Mouse (Mus musculus): Measurements from ENCODE around the gene Six2.
A peak's percentile ranks its signal among the peaks of the same experiment; 100 is the strongest.
"Not testable (repeated sequence)": the region's sequence is repeated elsewhere in the genome, so short reads cannot be mapped to it uniquely, and the experiment has no call there.

The Six2 gene

GRCm38 (mm10) chr17:85690323-85690968 lies 2.4 kb upstream of the Six2 start:
- DNase-seq (ENCODE audit: low read depth, low spot score) = no peak

- no peak for DNase-seq (ENCODE audit: low read depth, low spot score)
Observed at GRCm38 (mm10) chr17:85689807-85690319, 1.8 kb upstream of the Six2 start.

GRCm38 (mm10) chr17:85688911-85689806 lies 1.1 kb upstream of the Six2 start:
- no peak for DNase-seq (ENCODE audit: low read depth, low spot score)

- DNase-seq (ENCODE audit: low read depth, low spot score) = no peak
Observed at GRCm38 (mm10) chr17:85687421-85688235, 446 bp downstream of the Six2 start.

GRCm38 (mm10) chr17:85686476-85687420 lies 1.3 kb downstream of the Six2 start:
- no peak for DNase-seq (ENCODE audit: low read depth, low spot score)

- no peak for DNase-seq (ENCODE audit: low read depth, low spot score)
Observed at GRCm38 (mm10) chr17:85685689-85686281, 2.3 kb downstream of the Six2 start.

- DNase-seq (ENCODE audit: low read depth, low spot score) = no peak
Observed at GRCm38 (mm10) chr17:85684841-85685688, 3.0 kb downstream of the Six2 start.

GRCm38 (mm10) chr17:85684436-85684835 lies 3.6 kb downstream of the Six2 start:
- DNase-seq (ENCODE audit: low read depth, low spot score) = not testable (repeated sequence)

GRCm38 (mm10) chr17:85683984-85684307 lies 4.1 kb downstream of the Six2 start:
- DNase-seq (ENCODE audit: low read depth, low spot score) = no peak

- no peak for DNase-seq (ENCODE audit: low read depth, low spot score)
Observed at GRCm38 (mm10) chr17:85683111-85683983, 4.7 kb downstream of the Six2 start.

GRCm38 (mm10) chr17:85682181-85682710 lies 5.8 kb downstream of the Six2 start:
- DNase-seq (ENCODE audit: low read depth, low spot score) = no peak

GRCm38 (mm10) chr17:85681741-85682140 lies 6.3 kb downstream of the Six2 start:
- no peak for DNase-seq (ENCODE audit: low read depth, low spot score)

GRCm38 (mm10) chr17:85680851-85681550 lies 7.1 kb downstream of the Six2 start:
- no peak for DNase-seq (ENCODE audit: low read depth, low spot score)

- no peak for DNase-seq (ENCODE audit: low read depth, low spot score)
Observed at GRCm38 (mm10) chr17:85680116-85680850, 7.8 kb downstream of the Six2 start.

- no peak for DNase-seq (ENCODE audit: low read depth, low spot score)
Observed at GRCm38 (mm10) chr17:85679651-85680050, 8.4 kb downstream of the Six2 start.

GRCm38 (mm10) chr17:85664618-85665320 lies 23.3 kb downstream of the Six2 start:
- DNase-seq (ENCODE audit: low read depth, low spot score) = peak; percentile 88
